Mouse (Mus musculus) limb, embryonic 13.5 days (tissue): Measurements from ENCODE around the gene Prpf8. TPM values are rescaled to one million over a fixed set of nuclear protein-coding genes. Genes with fewer than 3 reads are reported as not detected.
A peak's percentile ranks its signal among the peaks of the same experiment; 100 is the strongest.

Experiments
- ATAC-seq: fragments of 200-750 bp; cut with Nextera tagmentation; 2 replicates; pipeline ENCODE4 v1.8.0; 2017; ENCODE audit warnings: low read depth, moderate number of reproducible peaks, moderate TSS enrichment; ENCODE audit not compliant: low FRiP score
- H3K27ac ChIP-seq: fragments of 300-500 bp; sonication (generic); 2 replicates; pipeline ENCODE4 v1.5.1; 2015; ENCODE audit warnings: inconsistent platforms, mild to moderate bottlenecking, moderate library complexity
- H3K27me3 ChIP-seq: fragments of 300-500 bp; sonication (generic); 2 replicates; pipeline ENCODE4 v1.6.1; 2015; ENCODE audit warnings: mild to moderate bottlenecking, inconsistent platforms
- H3K36me3 ChIP-seq: fragments of 300-500 bp; sonication (generic); 2 replicates; pipeline ENCODE4 v1.6.1; 2015; ENCODE audit warnings: inconsistent platforms, mild to moderate bottlenecking, moderate library complexity
- H3K4me1 ChIP-seq: fragments of 300-500 bp; sonication (generic); 2 replicates; pipeline ENCODE4 v1.6.1; 2015; ENCODE audit warnings: inconsistent platforms
- H3K4me2 ChIP-seq: fragments of 300-500 bp; sonication (generic); replicated peaks from 2 replicates; pipeline ENCODE4 v1.6.1; 2015; ENCODE audit warnings: inconsistent platforms, mild to moderate bottlenecking, moderate library complexity
- H3K4me3 ChIP-seq: fragments of 300-500 bp; sonication (generic); 2 replicates; pipeline ENCODE4 v1.5.1; 2015; ENCODE audit warnings: moderate library complexity, mild to moderate bottlenecking, inconsistent platforms
- H3K9ac ChIP-seq: fragments of 300-500 bp; sonication (generic); 2 replicates; pipeline ENCODE4 v1.6.1; 2015; ENCODE audit warnings: mild to moderate bottlenecking, inconsistent platforms
- H3K9me3 ChIP-seq: fragments of 300-500 bp; sonication (generic); 2 replicates; pipeline ENCODE4 v1.6.1; 2016; ENCODE audit warnings: inconsistent platforms
- WGBS: fragments of 180-500 bp; shearing (Covaris S2); methylation state at CpG from one replicate; pipeline ENCODE4 v1.1.7; 2015; 5-methylcytosine and 5-hydroxymethylcytosine counted together
- polyA plus RNA-seq: library from polyadenylated mRNA; unstranded; fragments of >200 nt; fragmentation: Nextera tagmentation; extraction: Ambion mirVana; gene quantifications from 2 replicates; pipeline ENCODE4 v1.2.1, GENCODE M21; 2015

Prpf8 gene
- 60.8 and 63.0 TPM in 2 replicates for polyA plus RNA-seq

GRCm38 (mm10) chr11:75486601-75487285, at the start of gene Prpf8:
Gene Prpf8 (plus strand): TSS chr11:75486816.
- peaks cover 37% of the 10 kb centered on the region for H3K36me3 ChIP-seq
- ATAC-seq, result peak; percentile 100
- peak within 1 kb of the TSS; percentile 99 for H3K4me3 ChIP-seq
- under 1% methylated on average over 52 of the region's 52 CpGs for WGBS
- peak within 1 kb of the TSS; percentile 78; the same call in 1 of the 2 replicates for H3K27ac ChIP-seq
- H3K9ac ChIP-seq, result peak within 1 kb of the TSS; percentile 98
- H3K27me3 ChIP-seq, result peaks cover 6% of the 10 kb centered on the region; the same call in 1 of the 2 replicates
- peak within 1 kb of the TSS; percentile 94 for H3K4me2 ChIP-seq
- H3K9me3 ChIP-seq, result no peaks in the 10 kb centered on the region
- H3K4me1 ChIP-seq, result peaks cover 19% of the 10 kb centered on the region

GRCm38 (mm10) chr11:75438194-75438593, 48.4 kb upstream of the Prpf8 start:
- H3K27ac ChIP-seq, result no peak overlapping the region

GRCm38 (mm10) chr11:75438804-75439203, 47.8 kb upstream of the Prpf8 start:
- Histone ChIP-seq H3K9ac (no peak overlapping the region), H3K4me2 (no peak overlapping the region), H3K4me1 (no peaks in the 10 kb centered on the region), H3K27me3 (no peaks in the 10 kb centered on the region), H3K4me3 (no peak overlapping the region), H3K9me3 (peaks cover 4% of the 10 kb centered on the region; the same call in 1 of the 2 replicates), H3K36me3 (peaks cover 24% of the 10 kb centered on the region), H3K27ac (no peak overlapping the region)
- ATAC-seq, result no peak
- 92% methylated on average over 3 of the region's 3 CpGs for WGBS

More at GRCm38 (mm10) chr11:75438194-75438593, 48.4 kb upstream of the Prpf8 start:
- ATAC-seq, result no peak
- Histone ChIP-seq H3K4me2 (no peak overlapping the region), H3K27me3 (no peaks in the 10 kb centered on the region), H3K36me3 (peaks cover 21% of the 10 kb centered on the region), H3K4me1 (no peaks in the 10 kb centered on the region), H3K4me3 (no peak overlapping the region), H3K9me3 (peaks cover 4% of the 10 kb centered on the region; the same call in 1 of the 2 replicates), H3K9ac (no peak overlapping the region)
- 79% methylated on average over 13 of the region's 13 CpGs for WGBS

GRCm38 (mm10) chr11:75439363-75439762, 47.3 kb upstream of the Prpf8 start, which contains the start of gene Serpinf2:
Gene Serpinf2 (minus strand): TSS chr11:75439591.
- Histone ChIP-seq H3K4me3 (no peak within 1 kb of the TSS), H3K36me3 (peaks cover 30% of the 10 kb centered on the region), H3K9ac (no peak within 1 kb of the TSS), H3K4me1 (no peaks in the 10 kb centered on the region), H3K9me3 (peaks cover 1% of the 10 kb centered on the region; the same call in 1 of the 2 replicates), H3K4me2 (no peak within 1 kb of the TSS), H3K27ac (no peak within 1 kb of the TSS), H3K27me3 (no peaks in the 10 kb centered on the region)
- 84% methylated on average over 6 of the region's 6 CpGs for WGBS
- no peak for ATAC-seq

GRCm38 (mm10) chr11:75439951-75440350, 46.7 kb upstream of the Prpf8 start:
- no peaks in the 10 kb centered on the region for H3K9me3 ChIP-seq
- no peak overlapping the region for H3K9ac ChIP-seq
- no peak overlapping the region for H3K4me2 ChIP-seq
- H3K27ac ChIP-seq, result no peak overlapping the region
- 83% methylated on average over 3 of the region's 3 CpGs for WGBS
- H3K36me3 ChIP-seq, result peaks cover 36% of the 10 kb centered on the region
- no peaks in the 10 kb centered on the region for H3K4me1 ChIP-seq
- H3K4me3 ChIP-seq, result no peak overlapping the region
- no peaks in the 10 kb centered on the region for H3K27me3 ChIP-seq
- ATAC-seq, result no peak

GRCm38 (mm10) chr11:75441034-75441433, 45.6 kb upstream of the Prpf8 start:
- no peaks in the 10 kb centered on the region for H3K27me3 ChIP-seq
- no peaks in the 10 kb centered on the region for H3K9me3 ChIP-seq
- H3K36me3 ChIP-seq, result peaks cover 45% of the 10 kb centered on the region
- whole genome bisulfite sequencing, result 74% methylated on average over 7 of the region's 7 CpGs
- no peak overlapping the region for H3K4me2 ChIP-seq
- H3K4me3 ChIP-seq, result no peak overlapping the region
- H3K4me1 ChIP-seq, result no peaks in the 10 kb centered on the region
- no peak for ATAC-seq
- H3K9ac ChIP-seq, result 0 out of 2 replicates have a peak overlapping the region, but pooled peaks have one; percentile 35
- H3K27ac ChIP-seq, result no peak overlapping the region

GRCm38 (mm10) chr11:75441601-75442000, 45.0 kb upstream of the Prpf8 start:
- 91% methylated on average over 16 of the region's 16 CpGs for WGBS
- ATAC-seq, result no peak
- H3K9ac ChIP-seq, result 0 out of 2 replicates have a peak overlapping the region, but pooled peaks have one; percentile 35

GRCm38 (mm10) chr11:75443711-75444110, 42.9 kb upstream of the Prpf8 start:
- no peaks in the 10 kb centered on the region for H3K4me1 ChIP-seq
- no peaks in the 10 kb centered on the region for H3K27me3 ChIP-seq
- H3K9me3 ChIP-seq, result no peaks in the 10 kb centered on the region
- peaks cover 66% of the 10 kb centered on the region for H3K36me3 ChIP-seq
- no peak overlapping the region for H3K4me3 ChIP-seq
- no peak overlapping the region for H3K27ac ChIP-seq
- ATAC-seq, result no peak
- 45% methylated on average over 8 of the region's 8 CpGs for WGBS
- H3K9ac ChIP-seq, result peak overlapping the region; percentile 43; the same call in 1 of the 2 replicates
- H3K4me2 ChIP-seq, result no peak overlapping the region

More at GRCm38 (mm10) chr11:75441601-75442000, 45.0 kb upstream of the Prpf8 start:
- peaks cover 45% of the 10 kb centered on the region for H3K36me3 ChIP-seq
- no peaks in the 10 kb centered on the region for H3K9me3 ChIP-seq
- no peaks in the 10 kb centered on the region for H3K4me1 ChIP-seq
- no peak overlapping the region for H3K4me3 ChIP-seq
- H3K4me2 ChIP-seq, result no peak overlapping the region
- no peaks in the 10 kb centered on the region for H3K27me3 ChIP-seq
- no peak overlapping the region for H3K27ac ChIP-seq

- ATAC-seq, result no peak
- Histone ChIP-seq H3K9me3 (no peaks in the 10 kb centered on the region), H3K4me3 (no peak overlapping the region), H3K27me3 (0 out of 2 replicates have a peak, but pooled peaks cover 2% of the 10 kb centered on the region), H3K36me3 (peaks cover 65% of the 10 kb centered on the region), H3K27ac (no peak overlapping the region), H3K4me1 (peaks cover 3% of the 10 kb centered on the region), H3K4me2 (no peak overlapping the region), H3K9ac (no peak overlapping the region)
- 79% methylated on average over 3 of the region's 3 CpGs for WGBS
Measured at GRCm38 (mm10) chr11:75448575-75448974, 38.0 kb upstream of the Prpf8 start.

GRCm38 (mm10) chr11:75449695-75450094, 36.9 kb upstream of the Prpf8 start:
- H3K36me3 ChIP-seq, result peaks cover 54% of the 10 kb centered on the region
- 0 out of 2 replicates have a peak, but pooled peaks cover 3% of the 10 kb centered on the region for H3K27me3 ChIP-seq
- no peak overlapping the region for H3K9ac ChIP-seq
- H3K4me3 ChIP-seq, result no peak overlapping the region
- no peak overlapping the region for H3K4me2 ChIP-seq
- ATAC-seq, result no peak
- 84% methylated on average over 7 of the region's 7 CpGs for WGBS
- no peak overlapping the region for H3K27ac ChIP-seq
- H3K4me1 ChIP-seq, result peaks cover 9% of the 10 kb centered on the region
- H3K9me3 ChIP-seq, result no peaks in the 10 kb centered on the region

- H3K9me3 ChIP-seq, result no peaks in the 10 kb centered on the region
- H3K27me3 ChIP-seq, result 0 out of 2 replicates have a peak, but pooled peaks cover 3% of the 10 kb centered on the region
- 87% methylated on average over 8 of the region's 8 CpGs for WGBS
- H3K27ac ChIP-seq, result no peak overlapping the region
- H3K36me3 ChIP-seq, result peaks cover 47% of the 10 kb centered on the region
- no peak for ATAC-seq
- no peak overlapping the region; the same call in none of the 2 replicates for H3K9ac ChIP-seq
- H3K4me2 ChIP-seq, result no peak overlapping the region
- H3K4me3 ChIP-seq, result no peak overlapping the region
- peaks cover 17% of the 10 kb centered on the region for H3K4me1 ChIP-seq
Measured at GRCm38 (mm10) chr11:75450304-75450908, 36.2 kb upstream of the Prpf8 start.

- Histone ChIP-seq H3K4me3 (no peak overlapping the region), H3K9me3 (no peaks in the 10 kb centered on the region), H3K27me3 (0 out of 2 replicates have a peak, but pooled peaks cover 3% of the 10 kb centered on the region), H3K27ac (no peak overlapping the region), H3K36me3 (peaks cover 42% of the 10 kb centered on the region), H3K4me2 (no peak overlapping the region), H3K4me1 (peaks cover 17% of the 10 kb centered on the region), H3K9ac (no peak overlapping the region; the same call in 1 of the 2 replicates)
- 91% methylated on average over 15 of the region's 15 CpGs for WGBS
- no peak for ATAC-seq
Measured at GRCm38 (mm10) chr11:75450936-75451335, 35.7 kb upstream of the Prpf8 start.
